Mouse (Mus musculus) monocyte, adult 2 months (primary cell): ENCODE measurements around the gene Tph2.
"Not testable (repeated sequence)": the region's sequence is repeated elsewhere in the genome, so short reads cannot be mapped to it uniquely, and the experiment has no call there.

Source experiments
- DNase-seq, 2 experiments: peaks; one replicate each; pipeline ENCODE4 v3.0.0; 2022; ENCODE audit warnings: low spot score in 2 of 2, low read depth in 1 of 2

Gene Tph2

DNA sequence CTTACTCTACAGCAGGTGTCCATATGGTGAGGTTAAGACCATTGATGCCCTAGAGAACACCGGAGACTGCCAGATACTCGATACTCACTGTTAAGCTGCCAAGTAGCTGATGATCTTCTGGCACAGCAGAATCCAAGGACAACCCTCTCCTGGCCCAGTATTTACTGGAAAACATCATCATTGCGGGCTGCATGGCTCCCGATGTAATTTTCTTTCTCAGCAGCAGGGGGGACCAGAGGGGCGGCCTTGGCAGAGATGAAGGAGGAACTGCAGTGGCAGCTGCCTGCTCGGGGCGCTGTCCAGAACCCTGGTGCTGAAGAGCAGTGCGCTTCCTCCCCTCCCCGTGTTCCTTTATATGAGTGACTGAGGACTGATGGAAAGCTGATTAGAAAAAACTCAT is at the start of gene Tph2:
Gene Tph2, minus strand, starts transcription at position 326 of the 400 bp plus-strand sequence.
- peak; percentile 41 to 67 for DNase-seq

DNA sequence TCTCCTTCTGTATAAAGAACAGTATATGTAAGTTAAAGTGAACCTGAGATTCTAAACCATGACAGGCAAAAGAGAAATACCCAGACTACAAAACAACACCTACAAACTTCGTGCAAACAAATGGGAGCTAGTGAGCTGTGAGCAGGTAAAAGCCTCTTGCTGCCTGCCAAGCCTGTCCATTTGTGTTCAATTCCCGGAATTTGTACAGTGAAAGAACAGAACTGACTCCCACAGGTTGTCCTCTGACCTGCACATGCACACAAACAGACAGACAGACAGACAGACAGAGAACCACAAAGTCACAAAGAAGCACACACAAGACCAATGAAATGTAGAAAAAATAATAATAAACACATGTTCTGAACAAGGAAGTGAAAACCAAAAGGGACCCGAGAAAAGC is 49.0 kb upstream of the Tph2 start:
- no peak for DNase-seq

DNA sequence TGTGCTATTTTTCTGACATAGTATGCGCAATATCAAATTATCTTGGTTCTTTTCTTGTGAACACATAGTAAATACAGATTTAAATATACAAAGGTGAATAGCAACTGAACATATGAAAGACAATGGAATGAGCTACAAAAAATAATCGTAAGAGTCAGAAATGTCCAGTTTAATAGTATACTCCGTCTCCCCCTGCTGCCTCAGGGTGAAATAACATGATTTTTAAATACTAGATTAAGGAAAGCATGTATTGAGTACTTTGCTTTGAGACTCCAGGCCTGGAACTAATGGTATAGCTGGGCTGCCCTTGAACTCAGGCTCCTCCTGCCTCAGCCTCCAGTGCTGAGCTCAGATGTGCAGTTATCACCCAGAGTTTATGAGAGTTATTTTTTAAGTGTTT is 47.7 kb upstream of the Tph2 start:
- DNase-seq: no peak

DNA sequence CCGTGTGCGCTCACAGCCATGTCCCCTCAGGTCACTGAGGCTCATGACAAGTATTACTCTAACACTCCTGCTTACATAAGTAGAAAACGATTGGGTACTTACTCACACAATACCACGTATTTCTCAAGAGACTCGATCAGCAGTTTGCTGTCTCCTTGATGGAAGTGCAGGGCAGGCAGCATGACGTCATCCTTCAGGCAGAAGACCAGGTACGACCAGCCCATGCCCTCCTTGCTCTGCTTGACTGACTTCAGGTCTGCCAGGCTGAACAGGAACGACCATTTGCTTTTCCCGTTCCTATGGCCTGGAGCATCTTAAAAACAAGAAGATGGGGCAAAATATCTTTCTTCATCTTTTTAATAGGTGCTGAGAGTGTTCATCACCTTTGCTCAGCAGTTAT is 44.2 kb upstream of the Tph2 start:
- no peak for DNase-seq

DNA sequence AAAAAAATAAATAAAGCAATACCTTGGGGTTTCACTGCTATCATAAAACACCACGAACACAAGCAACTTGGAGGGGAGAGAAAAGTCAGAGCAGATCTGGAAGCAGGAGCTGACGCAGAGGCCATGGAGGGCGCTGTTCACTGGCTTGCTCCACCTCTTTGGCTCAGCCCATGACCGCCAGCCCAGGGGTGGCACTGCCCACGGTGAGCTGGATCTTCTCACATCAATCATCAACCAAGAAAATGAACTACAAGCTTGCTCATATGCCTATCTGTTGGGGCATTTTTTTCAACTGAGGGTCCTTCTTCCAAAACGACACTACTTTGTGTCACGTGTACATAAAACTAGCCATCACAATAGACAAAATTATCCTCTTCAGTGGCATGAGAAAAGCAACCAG is 41.8 kb upstream of the Tph2 start:
- no peak for DNase-seq

DNA sequence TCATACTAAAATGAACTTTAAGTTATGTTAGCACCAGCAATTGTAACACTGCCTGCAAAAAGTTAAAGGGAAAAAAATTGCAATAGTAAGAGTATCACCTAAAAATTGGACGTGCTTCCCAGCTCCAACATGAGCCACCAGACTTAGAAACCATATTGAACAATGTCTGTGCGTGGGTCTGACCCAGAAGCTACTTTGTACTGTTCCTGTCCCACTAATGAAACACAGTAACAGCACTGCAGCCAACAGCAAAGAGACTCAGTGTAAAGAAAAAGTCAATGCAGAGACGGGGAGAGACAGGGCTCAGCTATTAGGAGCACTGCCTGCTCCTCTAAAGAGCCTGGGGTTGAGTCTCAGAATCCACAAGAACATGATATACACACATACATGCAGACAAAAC is 39.0 kb upstream of the Tph2 start:
- no peak for DNase-seq

DNA sequence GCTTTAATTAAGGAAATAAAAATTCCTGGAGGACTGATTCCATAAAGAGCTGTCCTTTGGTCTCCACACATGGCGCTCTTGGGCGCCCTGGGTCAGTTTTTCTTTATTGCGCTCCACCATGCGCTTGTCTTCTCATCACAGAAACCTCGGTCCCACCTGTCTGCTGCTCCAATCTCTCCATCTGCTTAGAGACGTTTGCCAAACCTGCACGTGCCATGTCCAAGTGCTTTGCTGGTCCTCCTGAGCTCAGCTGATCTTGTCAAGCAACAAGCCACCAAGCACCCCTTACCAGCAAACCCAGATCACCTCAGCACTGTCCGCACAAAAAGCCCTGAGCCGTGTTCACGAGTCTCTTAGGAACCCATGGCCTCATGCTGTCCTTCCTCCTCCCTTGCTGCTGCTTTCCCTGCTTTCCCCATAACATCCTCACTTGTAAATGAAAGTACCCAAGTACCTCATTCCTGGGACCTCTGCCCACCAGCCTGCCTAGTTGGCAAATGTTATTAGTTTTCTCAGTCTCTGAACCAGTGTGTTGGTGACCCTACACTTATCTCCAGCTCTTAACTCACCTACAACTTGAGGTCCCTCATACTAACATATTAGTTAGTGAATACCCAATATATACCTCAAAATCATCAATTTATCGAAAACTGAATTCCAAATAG is 28.2 kb upstream of the Tph2 start:
- no peak for DNase-seq

DNA sequence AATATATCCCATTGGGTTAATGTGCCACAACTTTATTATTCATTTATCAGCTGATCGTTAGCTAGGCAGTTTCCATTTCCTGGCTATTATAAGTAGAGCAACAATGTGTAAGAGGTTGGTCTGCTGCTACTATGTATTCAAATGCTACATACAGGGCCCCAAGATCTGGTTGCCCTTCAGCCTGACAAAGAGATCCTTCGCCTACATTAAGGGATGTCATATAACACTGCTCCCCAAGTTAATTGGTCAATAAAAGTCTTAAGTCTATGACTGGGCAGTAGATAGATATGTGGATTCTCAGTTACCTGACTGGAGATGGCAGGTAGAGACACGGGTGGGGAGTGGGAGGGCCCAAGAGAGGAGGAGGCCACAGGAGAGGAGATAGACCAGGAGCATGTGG is 21.0 kb upstream of the Tph2 start:
- DNase-seq: no peak

DNA sequence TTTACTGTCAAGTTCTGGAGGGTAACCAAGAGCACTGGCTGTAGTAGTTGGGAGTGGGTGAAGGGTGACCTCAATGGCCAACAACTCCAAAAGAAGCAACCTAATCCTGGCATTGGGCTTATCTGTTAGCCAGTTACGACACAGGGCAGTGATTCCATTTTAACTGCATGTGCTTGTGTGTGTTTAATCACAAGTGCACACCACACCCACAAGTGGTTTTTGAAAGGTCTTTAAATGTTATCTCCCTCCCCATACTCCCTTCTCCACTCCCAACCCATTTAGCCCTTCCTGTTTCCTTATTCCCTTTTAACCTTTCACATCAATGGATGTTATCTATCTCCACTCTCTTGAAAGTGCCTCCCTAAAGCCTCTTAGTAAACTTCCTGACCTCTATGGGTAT is 20.5 kb upstream of the Tph2 start:
- no peak for DNase-seq

DNA sequence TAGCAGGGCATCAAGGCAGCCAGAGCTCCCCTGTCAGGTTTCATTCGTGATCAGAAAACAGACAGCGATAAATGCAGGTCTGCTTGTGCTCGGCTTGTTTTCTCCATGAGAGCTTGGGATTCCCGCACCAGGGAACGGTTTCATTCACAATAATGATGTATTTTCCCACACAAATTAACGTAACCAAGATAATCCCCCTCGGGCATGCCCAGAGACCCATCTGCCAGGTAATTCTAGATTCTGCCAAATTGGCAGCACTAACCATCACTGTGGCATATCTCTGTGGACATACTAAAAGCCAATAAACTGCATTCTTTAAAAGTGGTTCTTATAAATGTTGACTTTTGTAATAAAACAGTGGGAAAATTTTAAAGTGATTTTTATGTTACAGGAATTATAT is 6.4 kb upstream of the Tph2 start:
- no peak for DNase-seq

DNA sequence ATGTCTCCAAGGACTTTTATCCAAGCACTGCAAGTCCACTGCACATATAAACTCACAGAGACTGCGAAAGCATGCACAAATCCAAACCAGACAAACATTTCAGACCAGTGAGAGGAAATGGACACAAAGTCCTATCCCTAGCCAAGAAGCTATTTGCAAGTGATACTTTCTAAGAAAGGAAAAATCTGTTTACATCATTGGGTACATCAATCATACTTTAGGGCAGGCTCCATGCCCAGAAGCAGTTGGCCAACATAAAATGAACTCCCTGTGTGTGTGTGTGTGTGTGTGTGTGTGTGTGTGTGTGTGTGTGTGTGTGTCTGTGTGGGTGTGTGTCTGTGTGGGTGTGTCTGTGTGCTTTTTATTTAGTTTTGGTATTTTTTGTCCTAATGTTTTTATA is 2.6 kb upstream of the Tph2 start:
- no peak for DNase-seq

DNA sequence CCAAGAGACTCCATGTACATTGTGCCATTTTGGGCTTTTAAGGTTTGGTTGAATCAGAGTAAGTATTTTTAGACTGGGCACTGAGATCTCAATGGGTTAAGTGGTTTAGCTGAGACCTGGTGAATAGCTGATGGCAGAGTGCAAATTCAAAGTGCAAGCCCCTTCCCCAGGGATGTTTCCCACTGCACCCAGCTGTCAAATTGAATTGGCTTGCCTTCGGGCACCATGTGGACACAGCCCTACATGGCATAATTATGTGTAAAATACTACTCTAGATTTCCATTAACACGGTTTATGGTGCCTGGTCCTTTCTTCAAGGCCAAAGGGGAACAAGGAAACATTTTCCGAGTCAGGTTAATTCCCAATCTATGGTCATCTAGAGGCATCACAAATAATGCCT is 3.8 kb downstream of the Tph2 start:
- no peak for DNase-seq

DNA sequence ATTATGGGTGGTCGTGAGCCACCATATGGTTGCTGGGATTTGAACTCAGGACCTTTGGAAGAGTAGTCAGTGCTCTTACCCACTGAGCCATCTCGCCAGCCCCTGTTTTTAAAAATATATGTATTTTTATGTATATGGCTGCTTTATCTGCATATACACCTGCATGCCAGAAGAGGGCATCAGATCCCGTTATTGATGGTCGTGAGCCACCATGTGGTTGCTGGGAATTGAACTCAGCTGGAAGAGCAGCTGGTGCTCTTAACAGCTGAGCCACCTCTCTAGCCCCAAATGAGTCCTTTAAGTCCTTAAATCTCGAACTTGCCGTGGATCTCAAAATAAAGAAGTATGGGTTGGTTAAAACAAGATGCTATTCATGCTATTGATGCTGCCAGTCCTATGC is 6.8 kb downstream of the Tph2 start:
- DNase-seq: not testable (repeated sequence)

DNA sequence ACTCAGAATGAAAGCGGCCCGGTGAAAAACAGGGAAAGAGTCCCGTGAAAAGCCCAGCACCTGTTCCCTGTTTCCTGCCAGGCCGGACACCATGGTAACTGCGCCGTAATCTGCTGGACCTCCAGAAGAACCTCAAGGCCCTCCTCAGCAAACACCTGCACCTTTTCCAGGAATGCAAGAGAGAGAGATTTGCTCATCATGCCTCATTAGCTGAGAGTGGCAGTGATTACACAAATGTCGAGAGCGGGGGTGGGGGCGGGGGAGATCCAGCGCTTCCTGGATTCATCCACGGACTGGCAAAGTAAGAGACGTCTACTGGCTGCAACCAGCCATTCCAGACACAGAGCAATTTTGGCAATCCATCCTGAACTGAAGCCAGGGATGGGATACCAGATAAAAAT is 9.2 kb downstream of the Tph2 start:
- DNase-seq: no peak

DNA sequence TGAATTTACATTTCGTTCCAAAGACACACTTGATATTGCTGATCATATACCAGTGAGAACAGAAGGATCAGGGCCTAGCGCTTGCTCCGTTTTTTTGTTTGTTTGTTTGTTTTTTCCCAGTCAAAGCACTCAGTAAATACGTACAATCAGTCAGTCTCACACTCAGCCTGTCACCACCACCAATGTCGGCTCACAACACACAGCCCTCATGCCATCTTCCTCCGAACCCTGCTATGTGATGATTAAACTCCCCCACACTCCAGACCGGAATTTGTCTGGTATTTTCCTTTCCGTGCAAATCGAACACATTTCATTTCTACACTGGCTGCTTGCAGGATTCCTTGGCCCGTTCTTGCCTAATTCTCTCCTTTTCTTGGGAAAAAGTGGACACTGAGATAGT is 11.5 kb downstream of the Tph2 start:
- DNase-seq: no peak

DNA sequence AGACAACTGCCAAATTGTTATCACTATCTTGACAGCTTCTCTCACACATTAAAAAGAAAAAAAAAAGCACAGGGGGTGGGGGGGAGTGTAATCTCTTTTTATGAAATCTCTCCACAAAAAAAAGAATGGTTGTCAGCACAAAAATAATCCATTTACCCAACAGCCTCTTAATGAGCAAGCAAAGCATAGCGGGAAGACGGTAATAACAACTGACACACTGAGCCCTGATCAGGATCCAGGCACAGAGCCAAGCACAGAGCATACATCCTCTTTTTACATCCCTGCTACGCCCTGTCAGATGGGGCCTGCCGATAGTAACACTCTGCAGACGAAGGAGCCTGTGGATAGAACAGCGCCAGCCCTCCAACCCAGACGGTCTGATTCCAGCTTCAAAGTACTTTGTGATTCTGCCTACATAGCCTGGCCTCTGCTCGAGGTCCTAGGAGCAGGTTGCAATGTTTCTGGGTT is 13.4 kb downstream of the Tph2 start:
- DNase-seq: peak; percentile 61

DNA sequence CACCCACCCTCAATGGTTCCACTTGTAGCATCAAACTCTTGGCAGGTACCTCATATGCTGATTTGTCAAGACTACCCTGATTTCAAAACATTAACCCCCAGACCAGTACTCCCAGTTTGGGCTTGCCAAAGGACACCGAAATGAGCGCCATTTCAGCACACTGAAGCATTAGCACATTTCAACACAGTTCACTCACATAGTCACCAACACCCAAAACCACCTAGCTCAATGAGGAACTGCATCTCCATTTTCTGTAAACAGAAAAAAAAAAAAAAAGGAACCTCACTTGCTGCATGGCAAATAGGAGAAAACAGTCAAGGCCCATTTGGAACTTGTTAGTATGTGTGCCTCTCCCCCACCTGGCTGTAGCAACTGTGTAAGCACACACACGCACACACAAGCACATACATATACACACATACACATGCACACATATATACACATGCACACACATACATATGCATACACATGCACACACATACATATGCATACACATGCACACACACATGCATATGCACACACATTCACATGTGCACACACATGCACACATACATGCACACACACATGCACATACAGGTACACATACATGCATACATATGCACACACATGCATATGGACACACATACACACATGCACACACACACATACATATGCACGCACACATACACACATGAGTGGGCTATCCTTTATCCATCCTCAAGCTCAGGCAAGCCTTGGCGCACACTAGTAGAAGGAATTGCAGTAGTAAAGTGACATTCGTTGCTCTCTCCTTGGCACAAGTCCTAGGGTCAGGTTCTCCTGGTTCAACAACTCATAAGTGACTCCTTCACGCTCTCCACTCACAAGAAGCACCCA is 14.1 kb downstream of the Tph2 start:
- DNase-seq: peak in 1 of 2 experiments; percentile 5

DNA sequence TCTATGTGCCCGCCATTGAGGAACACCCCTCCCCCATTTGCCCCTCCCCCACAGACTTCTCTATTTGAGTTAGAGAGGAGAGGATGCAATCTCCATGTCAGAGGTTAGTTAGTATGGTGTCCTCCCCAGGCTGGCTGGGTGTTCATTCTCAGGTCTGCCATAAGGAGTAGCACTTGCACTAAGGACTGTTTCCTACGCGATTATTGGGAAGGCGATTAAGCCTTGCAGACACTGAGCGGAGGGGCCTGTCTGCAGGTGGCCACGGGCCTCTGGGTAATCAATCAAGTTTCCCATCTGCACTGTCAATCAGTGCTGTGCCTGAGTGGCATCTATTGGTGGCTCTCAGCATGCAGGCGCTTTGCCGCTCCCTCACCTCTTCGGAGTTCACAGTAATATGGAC is 15.4 kb downstream of the Tph2 start:
- no peak for DNase-seq

DNA sequence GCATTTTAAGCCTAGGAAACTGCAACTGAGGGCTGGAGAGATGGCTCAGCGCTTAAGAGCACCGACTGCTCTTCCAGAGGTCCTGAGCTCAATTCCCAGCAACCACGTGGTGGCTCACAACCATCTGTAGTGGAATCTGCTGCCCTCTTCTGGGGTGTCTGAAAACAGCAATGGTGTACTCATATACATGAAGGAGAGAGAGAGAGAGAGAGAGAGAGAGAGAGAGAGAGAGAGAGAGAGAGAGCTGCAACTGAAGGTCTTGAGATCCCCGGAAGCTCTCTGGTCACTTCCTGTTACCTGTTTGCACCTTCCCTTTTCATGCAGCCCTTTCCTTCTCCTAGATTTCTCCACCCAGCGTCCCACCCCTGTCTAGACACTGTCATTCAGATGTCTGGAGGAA is 24.5 kb downstream of the Tph2 start:
- no peak for DNase-seq

DNA sequence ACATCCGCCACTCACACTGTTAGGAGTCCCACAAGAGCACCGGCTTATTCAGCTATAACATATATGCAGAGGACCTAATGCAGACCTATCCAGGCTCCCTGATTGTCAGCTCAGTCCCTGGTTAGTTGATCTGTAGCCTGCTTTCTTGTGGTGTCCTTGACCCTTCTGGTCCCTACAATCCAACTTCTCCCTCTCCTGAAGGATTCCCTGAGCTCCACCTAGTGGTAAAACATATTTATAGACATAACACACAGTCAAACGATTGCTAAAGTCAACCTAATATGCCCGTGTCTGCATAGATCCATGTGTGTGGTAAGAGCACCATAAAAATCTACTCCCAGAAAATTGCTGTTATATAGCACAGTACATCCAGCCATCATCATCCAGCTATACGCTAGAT is 37.5 kb downstream of the Tph2 start:
- no peak for DNase-seq

DNA sequence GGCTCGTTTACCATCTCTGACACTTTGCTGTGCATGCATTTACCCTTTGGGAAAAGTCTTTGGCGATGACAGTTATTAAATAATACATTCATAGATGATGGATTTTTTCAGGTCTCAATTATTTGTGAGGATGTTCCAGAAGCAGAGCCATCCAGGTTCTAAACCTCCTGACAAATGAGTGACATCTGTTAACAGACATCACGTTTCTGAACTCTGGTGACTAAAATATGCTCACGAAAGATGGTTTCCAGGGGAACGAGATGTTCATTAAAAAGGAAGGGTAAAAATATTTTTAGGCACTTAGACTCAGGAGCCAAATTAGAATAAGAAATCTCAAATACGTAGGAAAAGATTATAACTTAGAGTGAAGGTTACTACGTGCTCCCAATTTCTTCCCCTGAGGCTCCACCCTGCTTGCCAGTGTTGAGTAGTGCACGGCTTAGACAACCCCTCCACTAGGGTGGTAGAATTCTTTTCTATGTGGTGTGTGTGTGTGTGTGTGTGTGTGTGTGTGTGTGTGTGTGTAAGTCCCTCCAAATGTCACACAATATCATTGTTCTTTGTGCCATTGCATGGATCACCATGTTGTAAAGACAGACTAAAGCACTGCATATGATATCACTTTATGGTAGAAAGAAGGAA is 38.4 kb downstream of the Tph2 start:
- no peak for DNase-seq

DNA sequence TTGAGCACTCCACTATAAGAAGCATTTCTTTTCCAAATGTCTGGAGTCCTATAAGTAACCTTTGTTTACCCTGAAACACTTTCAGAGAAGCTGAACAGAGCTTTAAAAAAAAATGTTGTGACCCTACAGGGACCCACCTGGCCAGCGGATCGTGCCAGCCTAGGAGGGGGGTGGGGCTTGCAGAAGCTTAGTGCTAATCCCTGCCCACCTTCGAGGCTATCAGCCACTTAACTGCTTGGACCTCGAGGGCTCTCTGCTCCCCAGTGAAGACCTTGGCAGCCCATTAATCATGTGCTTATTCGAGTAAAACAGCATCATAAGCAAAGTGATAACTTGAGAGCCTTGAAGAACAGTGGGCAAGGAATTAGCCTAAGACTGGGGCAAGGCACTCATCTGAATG is 40.3 kb downstream of the Tph2 start:
- DNase-seq: no peak
